Mouse (Mus musculus) myocyte (in vitro differentiated cells): ENCODE data around the gene Ciz1.
"Not testable (repeated sequence)": the region's sequence is repeated elsewhere in the genome, so short reads cannot be mapped to it uniquely, and the experiment has no call there.

Experiments
- MYOD1 ChIP-seq, 3 experiments: IDR thresholded peaks; one replicate each; pipeline ENCODE4 v1.6.1; 2011; ENCODE audit warnings: control low read depth in 2 of 3, low read depth in 2 of 3, mild to moderate bottlenecking in 2 of 3, moderate library complexity in 1 of 3; ENCODE audit not compliant: insufficient read length in 2 of 3, control insufficient read depth in 1 of 3
- POLR2A ChIP-seq: IDR thresholded peaks from one replicate; pipeline ENCODE4 v1.6.1; 2011; ENCODE audit warnings: low read depth, mild to moderate bottlenecking, control low read depth, moderate library complexity; ENCODE audit not compliant: insufficient read length
- TCF12 ChIP-seq: IDR thresholded peaks from one replicate; pipeline ENCODE4 v1.6.1; 2011; ENCODE audit warnings: mild to moderate bottlenecking, control low read depth; ENCODE audit not compliant: poor library complexity, insufficient read depth, severe bottlenecking
- TCF3 ChIP-seq: IDR thresholded peaks from one replicate; pipeline ENCODE4 v1.6.1; 2011; ENCODE audit warnings: low read depth, control low read depth; ENCODE audit not compliant: insufficient read length
- USF1 ChIP-seq: IDR thresholded peaks from one replicate; pipeline ENCODE4 v1.6.1; 2011; ENCODE audit warnings: low read depth, mild to moderate bottlenecking, control low read depth, moderate library complexity

DNA sequence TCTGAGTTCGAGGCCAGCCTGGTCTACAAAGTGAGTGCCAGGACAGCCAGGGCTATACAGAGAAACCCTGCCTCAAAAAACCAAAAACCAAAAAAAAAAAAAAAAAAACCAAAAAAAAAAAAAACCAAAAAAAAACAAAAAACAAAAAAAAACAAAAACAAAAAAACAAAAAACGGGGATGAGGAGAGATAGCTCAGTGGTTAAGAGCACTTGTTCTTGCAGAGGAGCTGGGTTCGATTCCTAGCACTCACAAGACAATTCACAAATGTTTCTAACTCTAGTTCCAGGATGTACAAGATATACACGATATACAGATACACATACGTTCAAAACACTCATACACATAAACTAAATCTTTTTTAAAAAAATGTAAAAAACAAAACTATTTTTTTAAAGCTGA is 10.1 kb downstream of the Ciz1 start:
- TF ChIP-seq POLR2A; MYOD1 (IDR thresholded peaks at IDR 0.05; ENCODE audit: control insufficient read depth in 1 of 3, insufficient read length in 2 of 3, low read depth in 2 of 3); USF1; TCF3; TCF12: not testable (repeated sequence)
